Mouse (Mus musculus) midbrain, embryonic 10.5 days (tissue): Measurements from ENCODE around the gene Lsmem1. TPM values are rescaled to one million over a fixed set of nuclear protein-coding genes. Genes with fewer than 3 reads are reported as not detected.
A peak's percentile ranks its signal among the peaks of the same experiment; 100 is the strongest.

ENCODE experiments used
- DNase-seq: peaks from one replicate; pipeline ENCODE4 v3.0.0-alpha.2; 2017; ENCODE audit warnings: low spot score
- H3K27ac ChIP-seq: fragments of 300-500 bp; sonication (generic); replicated peaks from 2 replicates; pipeline ENCODE4 v1.5.1; 2016; ENCODE audit warnings: mild to moderate bottlenecking
- H3K27me3 ChIP-seq: fragments of 300-500 bp; sonication (generic); 2 replicates; pipeline ENCODE4 v1.6.1; 2016; ENCODE audit warnings: low read depth, mild to moderate bottlenecking; ENCODE audit not compliant: poor library complexity, severe bottlenecking
- H3K36me3 ChIP-seq: fragments of 300-500 bp; sonication (generic); 2 replicates; pipeline ENCODE4 v1.6.1; 2016; ENCODE audit warnings: mild to moderate bottlenecking, moderate library complexity
- H3K4me1 ChIP-seq: fragments of 300-500 bp; sonication (generic); 2 replicates; pipeline ENCODE4 v1.6.1; 2016
- H3K4me3 ChIP-seq: fragments of 300-500 bp; sonication (generic); 2 replicates; pipeline ENCODE4 v1.5.1; 2016; ENCODE audit warnings: mild to moderate bottlenecking, moderate library complexity
- H3K9me3 ChIP-seq: fragments of 300-500 bp; sonication (generic); replicated peaks from 2 replicates; pipeline ENCODE4 v1.6.1; 2016; ENCODE audit warnings: mild to moderate bottlenecking
- WGBS: fragments of 180-500 bp; shearing (Covaris S2); methylation state at CpG from one replicate; pipeline ENCODE4 v1.1.7; 2016; 5-methylcytosine and 5-hydroxymethylcytosine counted together
- polyA plus RNA-seq: library from polyadenylated mRNA; unstranded; fragments of >200 nt; fragmentation: Nextera tagmentation; extraction: Ambion mirVana; gene quantifications from 2 replicates; pipeline ENCODE4 v1.2.1, GENCODE M21; 2016

Lsmem1 gene
- polyA plus RNA-seq, 1 experiment from 2014 or later, result not detected

DNA sequence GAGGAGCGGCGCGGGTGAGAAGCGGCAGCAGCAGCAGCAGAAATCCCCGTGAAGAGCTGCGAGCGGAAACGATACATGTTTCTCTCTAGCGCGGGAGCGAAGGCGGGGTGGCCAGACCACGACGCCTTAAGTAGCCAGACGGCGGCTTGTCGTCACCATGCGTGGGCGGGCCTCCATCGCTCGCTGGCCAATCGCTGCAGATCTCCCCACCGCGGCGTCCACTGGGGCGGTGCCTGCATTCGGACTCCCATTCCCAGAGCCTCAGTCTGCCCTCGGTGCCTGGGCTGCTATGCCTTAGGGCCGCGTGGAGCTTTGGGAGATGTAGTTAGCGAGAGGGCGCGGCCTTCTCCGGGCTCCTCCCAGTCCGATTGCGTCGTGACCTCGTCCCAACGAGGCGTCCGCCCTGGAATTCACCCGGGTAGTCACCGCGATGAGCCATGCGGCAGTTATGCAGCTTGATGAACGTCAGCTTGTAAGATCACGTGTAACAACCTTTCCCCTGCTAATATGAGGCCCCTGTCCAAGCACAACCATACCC is 23.9 kb upstream of the Lsmem1 start:
- H3K36me3 ChIP-seq, result peaks cover 1% of the 10 kb centered on the region
- H3K4me1 ChIP-seq, result peaks cover 33% of the 10 kb centered on the region
- peak overlapping the region; percentile 98 for H3K27ac ChIP-seq
- peak overlapping the region; percentile 97 for H3K4me3 ChIP-seq
- no peaks in the 10 kb centered on the region for H3K9me3 ChIP-seq
- DNase-seq, result peak; percentile 99
- WGBS, result under 1% methylated on average over 47 of the region's 47 CpGs
- no peaks in the 10 kb centered on the region for H3K27me3 ChIP-seq

DNA sequence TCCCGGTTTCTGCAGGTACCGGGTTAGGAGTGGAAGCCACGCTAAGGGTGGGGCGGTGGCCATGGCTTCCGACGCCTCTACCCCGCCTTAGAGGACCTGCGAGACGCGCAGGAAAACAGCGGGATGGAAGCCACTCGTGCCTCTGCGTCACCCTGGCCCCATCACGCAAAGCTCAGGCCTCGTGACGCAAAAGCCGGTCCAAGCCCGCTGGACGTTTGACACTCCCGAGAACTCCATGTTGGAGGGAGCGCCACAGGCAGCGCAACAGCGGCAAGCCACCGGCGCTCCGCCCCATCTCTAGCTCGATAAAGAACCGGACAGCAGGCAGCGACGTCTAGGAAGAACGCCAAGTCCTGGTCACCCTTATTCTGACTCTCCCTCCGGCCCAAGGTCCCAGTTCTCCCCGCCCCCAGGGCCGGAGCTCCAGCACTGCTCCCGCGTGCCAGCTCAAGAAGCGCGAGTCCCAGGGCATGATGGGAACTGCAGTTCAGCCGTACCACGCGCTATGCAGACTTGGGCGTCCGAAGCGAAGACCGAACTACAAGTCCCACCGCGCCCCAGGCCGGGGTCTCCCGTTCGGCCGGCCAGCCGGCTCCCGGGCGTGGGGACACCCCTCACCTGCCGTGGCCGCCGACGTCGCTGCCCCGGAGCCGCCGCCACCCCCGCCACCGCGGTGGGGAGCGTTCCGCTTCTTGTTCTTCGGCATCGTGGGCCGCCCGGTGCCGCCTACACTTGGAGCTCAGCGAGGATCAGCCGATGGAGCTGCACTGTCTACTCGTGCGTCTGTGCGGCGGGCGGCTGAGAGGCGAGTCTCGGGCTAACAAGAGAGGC is 23.2 kb upstream of the Lsmem1 start:
- Histone ChIP-seq H3K4me1 (peaks cover 33% of the 10 kb centered on the region), H3K27ac (peak overlapping the region; percentile 98), H3K27me3 (no peaks in the 10 kb centered on the region), H3K4me3 (peak overlapping the region; percentile 97), H3K36me3 (peaks cover 7% of the 10 kb centered on the region), H3K9me3 (no peaks in the 10 kb centered on the region)
- under 1% methylated on average over 81 of the region's 81 CpGs for WGBS
- DNase-seq, result peak; percentile 96

DNA sequence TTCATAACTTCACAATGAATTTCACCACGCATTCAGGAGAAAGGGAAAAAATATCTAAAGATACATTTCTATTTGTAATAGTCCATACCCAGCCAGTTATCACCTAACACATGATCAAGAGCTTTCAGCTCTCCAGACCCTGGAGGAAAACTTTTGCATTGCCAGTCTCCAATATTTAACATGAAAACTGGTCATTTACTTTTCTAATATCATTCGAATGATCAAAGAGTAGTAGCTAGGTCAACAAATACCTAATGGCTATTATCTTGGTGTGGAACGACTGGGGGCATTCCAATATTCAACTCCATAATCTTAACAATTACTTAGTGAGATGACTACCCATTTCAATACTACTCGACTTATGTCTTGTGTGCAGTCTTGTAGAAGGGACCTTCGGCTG is 22.3 kb upstream of the Lsmem1 start:
- peak overlapping the region; percentile 98 for H3K27ac ChIP-seq
- H3K36me3 ChIP-seq, result peaks cover 15% of the 10 kb centered on the region
- 23% methylated on average over 5 of the region's 5 CpGs for WGBS
- no peaks in the 10 kb centered on the region for H3K9me3 ChIP-seq
- peak overlapping the region; percentile 97 for H3K4me3 ChIP-seq
- no peaks in the 10 kb centered on the region for H3K27me3 ChIP-seq
- DNase-seq, result no peak
- peaks cover 33% of the 10 kb centered on the region for H3K4me1 ChIP-seq

DNA sequence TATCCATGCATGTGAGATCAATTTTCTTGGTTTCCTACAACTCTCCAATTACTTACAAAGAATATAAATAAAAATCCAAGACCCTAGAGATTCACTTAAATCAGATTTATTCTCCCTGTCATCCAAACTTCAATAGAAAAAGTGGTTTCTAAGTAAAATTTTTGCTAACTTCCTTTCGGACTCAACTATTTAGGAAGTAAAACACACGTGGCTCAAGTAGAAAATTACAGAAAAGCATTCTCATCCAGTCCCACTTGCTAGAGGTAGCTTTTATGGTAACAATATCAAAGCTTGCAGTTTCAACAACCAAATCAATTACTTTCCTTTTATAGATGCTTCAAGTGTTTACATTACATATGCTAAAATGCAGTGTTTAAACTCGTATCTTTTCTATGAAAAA is 21.6 kb upstream of the Lsmem1 start:
- H3K36me3 ChIP-seq, result peaks cover 22% of the 10 kb centered on the region
- H3K27me3 ChIP-seq, result no peaks in the 10 kb centered on the region
- DNase-seq, result no peak
- no peaks in the 10 kb centered on the region for H3K9me3 ChIP-seq
- WGBS, result 52% methylated on average over 3 of the region's 3 CpGs
- peaks cover 33% of the 10 kb centered on the region for H3K4me1 ChIP-seq
- no peak overlapping the region for H3K27ac ChIP-seq
- peak overlapping the region; percentile 97 for H3K4me3 ChIP-seq

DNA sequence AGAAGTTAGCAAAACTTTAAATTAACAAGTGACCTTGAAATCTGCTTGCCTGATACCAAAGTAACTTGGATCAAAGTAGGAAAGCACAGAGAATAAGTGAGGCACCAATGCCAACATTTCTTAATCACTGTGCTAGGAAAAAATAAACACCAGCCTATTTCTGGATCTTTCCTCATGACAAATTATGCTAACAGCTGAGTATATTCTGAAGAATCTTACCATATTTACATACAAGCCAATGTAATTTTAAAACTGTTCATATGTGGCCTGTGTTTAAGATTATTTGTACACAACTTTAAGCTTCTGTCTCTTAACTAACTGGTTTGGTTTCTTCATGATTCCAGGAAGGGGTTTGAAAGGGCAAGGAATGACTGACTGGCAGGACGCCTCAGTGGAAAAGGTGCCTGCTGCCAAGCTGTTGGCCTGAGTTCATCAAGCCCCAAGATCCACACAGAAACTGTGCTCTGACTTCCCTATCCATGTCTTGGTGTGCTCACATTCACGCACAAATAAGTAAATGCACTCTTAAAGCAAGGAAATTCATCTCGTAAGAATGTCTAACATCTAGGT is 20.8 kb upstream of the Lsmem1 start:
- H3K9me3 ChIP-seq, result no peaks in the 10 kb centered on the region
- DNase-seq, result no peak

DNA sequence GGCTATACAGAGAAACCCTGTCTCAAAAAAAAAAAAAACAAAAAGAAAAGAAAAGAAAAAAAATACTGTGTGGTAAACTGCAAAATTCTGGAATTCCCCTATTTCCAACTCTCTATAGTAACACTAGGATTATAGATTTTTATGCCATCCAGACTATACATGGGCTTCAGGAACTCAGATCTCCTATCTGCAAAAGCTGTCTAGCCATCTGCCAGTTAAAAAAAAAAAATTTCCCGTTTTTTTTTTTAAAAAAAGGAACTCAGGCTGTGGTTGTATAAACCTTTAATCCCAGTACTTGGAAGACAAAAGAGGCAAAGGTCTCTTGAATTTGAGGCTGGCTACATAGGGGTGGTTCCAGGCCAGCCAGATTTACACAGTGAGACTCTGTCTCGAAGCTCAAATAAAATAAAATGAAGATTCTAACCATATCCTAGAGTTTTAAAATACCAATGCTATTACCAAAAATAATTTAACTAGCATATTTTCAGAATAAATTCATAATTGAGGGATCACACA is 19.2 kb upstream of the Lsmem1 start:
- Histone ChIP-seq H3K9me3 (no peaks in the 10 kb centered on the region), H3K27ac (no peak overlapping the region), H3K27me3 (no peaks in the 10 kb centered on the region), H3K4me3 (no peak overlapping the region), H3K36me3 (peaks cover 46% of the 10 kb centered on the region), H3K4me1 (peaks cover 27% of the 10 kb centered on the region)
- DNase-seq, result no peak
- WGBS, result 80% methylated on average over 2 of the region's 2 CpGs

More for the DNA sequence above, 20.8 kb upstream of the Lsmem1 start:
- peak overlapping the region; percentile 97 for H3K4me3 ChIP-seq
- 80% methylated on average over 3 of the region's 3 CpGs for WGBS
- H3K4me1 ChIP-seq, result peaks cover 33% of the 10 kb centered on the region
- H3K27ac ChIP-seq, result no peak overlapping the region
- peaks cover 30% of the 10 kb centered on the region for H3K36me3 ChIP-seq
- H3K27me3 ChIP-seq, result no peaks in the 10 kb centered on the region

DNA sequence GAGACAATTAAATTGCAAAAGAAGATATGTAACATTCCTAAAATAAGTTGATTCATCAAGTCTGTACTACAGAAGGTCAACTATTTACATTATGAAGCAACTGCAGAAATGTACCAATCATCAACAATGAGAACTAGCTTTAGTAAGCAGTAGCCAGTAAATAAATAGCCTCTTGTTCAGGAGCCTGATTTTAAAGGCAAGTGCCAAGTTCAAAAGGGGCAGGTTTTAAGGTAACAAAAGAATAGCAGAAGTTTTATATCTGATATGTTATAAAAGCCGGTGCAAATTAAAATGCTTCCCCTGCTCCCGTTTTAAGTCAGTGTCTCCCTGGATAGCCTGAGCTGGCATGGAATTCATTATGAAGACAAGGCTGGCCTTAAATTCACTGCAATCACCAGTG is 18.5 kb upstream of the Lsmem1 start:
- Histone ChIP-seq H3K9me3 (no peaks in the 10 kb centered on the region), H3K36me3 (peaks cover 53% of the 10 kb centered on the region), H3K4me1 (peaks cover 25% of the 10 kb centered on the region), H3K4me3 (no peak overlapping the region), H3K27ac (no peak overlapping the region), H3K27me3 (no peaks in the 10 kb centered on the region)
- DNase-seq, result no peak
- 89% methylated on average over 2 of the region's 2 CpGs for WGBS

DNA sequence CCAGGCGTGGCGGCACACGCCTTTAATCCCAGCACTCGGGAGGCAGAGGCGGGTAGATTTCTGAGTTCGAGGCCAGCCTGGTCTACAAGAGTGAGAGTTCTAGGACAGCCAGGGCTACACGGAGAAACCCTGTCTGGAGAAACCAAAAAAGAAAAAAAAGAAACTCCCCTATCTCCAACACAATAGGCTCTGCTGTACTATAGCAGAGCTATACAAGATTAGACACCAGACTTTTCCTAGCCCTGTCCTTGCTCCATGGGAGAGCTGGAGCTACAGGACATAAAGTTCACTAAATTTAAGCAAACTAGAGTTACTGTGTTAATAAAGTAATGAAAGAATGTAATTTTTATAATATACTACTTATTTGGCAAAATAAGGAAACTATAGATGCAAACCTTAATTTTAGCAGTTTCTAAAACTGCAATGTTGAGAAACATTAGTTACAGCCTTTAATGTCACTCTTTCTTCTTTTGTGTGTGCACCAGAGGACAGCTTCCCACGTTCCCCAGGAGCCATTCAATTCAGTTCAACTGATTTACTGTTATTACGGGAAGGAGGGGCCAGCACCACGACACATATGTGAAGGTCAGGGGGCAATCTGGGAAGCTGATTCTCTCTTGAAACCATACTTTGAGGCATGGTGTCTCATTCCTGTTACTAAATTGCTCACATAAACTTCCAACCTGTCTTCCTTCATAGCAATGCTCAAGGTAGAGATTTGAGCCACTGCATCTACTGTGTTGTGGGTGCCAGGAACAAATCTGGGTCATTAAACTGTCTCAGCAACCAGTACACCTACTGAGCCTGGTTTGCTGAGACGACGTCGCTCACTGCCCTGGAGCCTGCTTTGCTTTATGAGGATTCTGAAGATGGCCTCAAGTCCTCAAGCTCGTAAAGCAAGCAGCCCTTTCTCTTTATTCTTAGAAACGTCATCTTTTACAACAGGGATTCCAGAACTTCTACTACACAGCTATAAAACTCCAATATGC is 15.9 kb upstream of the Lsmem1 start:
- H3K27ac ChIP-seq, result no peak overlapping the region
- no peaks in the 10 kb centered on the region for H3K9me3 ChIP-seq
- H3K36me3 ChIP-seq, result peaks cover 79% of the 10 kb centered on the region
- H3K4me3 ChIP-seq, result no peak overlapping the region
- 93% methylated on average over 15 of the region's 15 CpGs for WGBS
- DNase-seq, result no peak
- H3K27me3 ChIP-seq, result no peaks in the 10 kb centered on the region
- H3K4me1 ChIP-seq, result peaks cover 10% of the 10 kb centered on the region

DNA sequence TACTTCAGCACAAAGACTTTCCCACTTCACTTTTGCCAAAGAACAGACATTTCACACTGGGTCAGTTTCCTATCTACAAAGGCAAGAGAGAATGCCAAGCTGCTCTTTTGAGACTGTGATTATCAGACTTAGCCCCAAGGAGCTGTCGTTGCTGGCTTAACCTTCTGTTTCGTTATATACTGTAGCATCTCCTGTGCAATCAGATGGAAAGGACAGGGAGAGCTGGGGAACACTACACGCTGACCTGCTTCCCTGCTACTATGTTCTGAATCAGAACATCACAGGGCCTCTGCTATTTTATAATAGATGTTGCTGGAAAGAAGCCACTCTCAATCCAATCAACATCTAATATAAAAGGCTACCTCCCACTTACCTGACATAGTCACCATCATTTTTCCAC is 9.8 kb upstream of the Lsmem1 start:
- DNase-seq, result no peak
- Histone ChIP-seq H3K36me3 (peaks cover 99% of the 10 kb centered on the region), H3K27ac (no peak overlapping the region), H3K9me3 (no peaks in the 10 kb centered on the region), H3K4me1 (no peaks in the 10 kb centered on the region), H3K27me3 (no peaks in the 10 kb centered on the region), H3K4me3 (no peak overlapping the region)
- 94% methylated on average over 3 of the region's 3 CpGs for WGBS

DNA sequence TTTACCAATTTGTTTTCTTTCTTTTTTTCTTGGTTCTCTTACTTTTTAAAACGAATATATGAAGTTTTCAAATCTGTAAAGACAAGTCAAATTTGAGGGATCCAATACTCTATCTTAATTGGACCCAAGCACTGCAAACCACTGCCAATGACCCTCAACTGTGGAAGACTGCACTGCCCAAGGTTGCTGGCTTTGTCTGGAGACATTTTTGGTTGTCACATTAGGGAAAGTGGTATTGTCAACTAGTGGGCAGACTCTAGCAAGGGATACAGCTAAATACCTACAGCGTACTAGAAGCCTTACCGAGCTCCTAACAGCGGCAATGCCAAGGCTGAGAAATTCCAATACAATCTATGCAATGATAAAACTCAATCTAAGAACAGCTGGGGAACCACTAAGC is 8.6 kb upstream of the Lsmem1 start:
- 97% methylated on average over 4 of the region's 4 CpGs for WGBS

DNA sequence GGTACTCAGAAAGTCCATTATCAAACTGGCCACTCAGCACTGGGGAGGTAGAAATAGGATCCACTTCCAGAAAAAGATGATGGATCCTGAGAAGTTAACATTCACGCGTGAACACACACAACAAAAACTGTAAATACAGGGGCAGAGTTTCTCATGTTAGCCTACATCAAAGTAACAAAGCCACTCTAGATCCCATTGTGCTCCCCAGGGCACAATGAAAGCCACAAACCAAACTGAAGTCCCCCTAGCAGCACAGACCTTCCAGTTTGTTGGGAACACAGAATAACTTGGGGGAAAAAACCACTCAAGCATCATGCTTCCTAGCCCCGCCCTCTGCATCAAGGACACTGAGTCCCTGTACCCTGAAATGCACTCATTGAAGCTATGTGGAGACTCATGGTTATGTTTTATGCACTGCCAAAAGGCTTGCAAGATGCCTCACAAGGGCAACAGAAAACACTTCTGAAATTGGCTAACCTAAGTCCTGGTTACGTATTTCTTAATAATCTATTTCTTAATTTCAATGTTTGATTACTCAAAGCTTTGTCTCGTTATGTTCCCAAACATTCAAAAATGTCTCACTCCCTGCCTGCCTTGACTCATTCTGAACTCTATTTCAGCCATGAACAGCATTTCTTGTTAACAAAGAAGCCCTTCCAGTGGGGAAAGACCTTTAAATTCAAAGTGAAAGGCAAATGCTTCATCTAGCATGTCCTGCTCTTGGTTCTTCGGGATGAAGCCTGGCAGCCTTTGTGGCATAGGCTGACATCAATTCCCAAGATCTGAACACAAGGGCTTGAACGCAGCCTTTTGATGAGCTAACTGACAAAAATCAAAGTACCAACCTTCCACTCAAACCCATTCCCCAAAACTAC is 3.1 kb upstream of the Lsmem1 start:
- Histone ChIP-seq H3K4me1 (no peaks in the 10 kb centered on the region), H3K27me3 (no peaks in the 10 kb centered on the region), H3K9me3 (no peaks in the 10 kb centered on the region), H3K4me3 (no peak overlapping the region), H3K36me3 (peaks cover 68% of the 10 kb centered on the region), H3K27ac (no peak overlapping the region)
- DNase-seq, result no peak
- 89% methylated on average over 7 of the region's 7 CpGs for WGBS

More for the DNA sequence above, 8.6 kb upstream of the Lsmem1 start:
- Histone ChIP-seq H3K4me1 (no peaks in the 10 kb centered on the region), H3K36me3 (peaks cover 99% of the 10 kb centered on the region), H3K4me3 (no peak overlapping the region), H3K27ac (no peak overlapping the region), H3K9me3 (no peaks in the 10 kb centered on the region), H3K27me3 (no peaks in the 10 kb centered on the region)
- no peak for DNase-seq
